Mouse (Mus musculus): ENCODE results near the gene Gm15091.
"Not testable (repeated sequence)": the region's sequence is repeated elsewhere in the genome, so short reads cannot be mapped to it uniquely, and the experiment has no call there.

Gm15091 gene

GRCm38 (mm10) chrX:149941355-149941754 is at the start of gene Gm15091:
Gene Gm15091 (plus strand): TSS chrX:149941655.
- DNase-seq (ENCODE audit: low spot score): not testable (repeated sequence)

Measured in spleen, adult 12 weeks (tissue).